Mouse (Mus musculus) midbrain, embryonic 13.5 days (tissue): ENCODE results near the gene Gm9945. TPM values are rescaled to one million over a fixed set of nuclear protein-coding genes. Genes with fewer than 3 reads are reported as not detected.

ENCODE experiments used
- ATAC-seq: fragments of 200-750 bp; cut with Nextera tagmentation; 2 replicates; pipeline ENCODE4 v1.8.0; 2017; ENCODE audit warnings: mild to moderate bottlenecking, moderate TSS enrichment, moderate library complexity
- H3K27ac ChIP-seq: fragments of 300-500 bp; sonication (generic); 2 replicates; pipeline ENCODE4 v1.5.1; 2015; ENCODE audit warnings: inconsistent platforms, mild to moderate bottlenecking, moderate library complexity
- H3K27me3 ChIP-seq: fragments of 300-500 bp; sonication (generic); 2 replicates; pipeline ENCODE4 v1.6.1; 2015; ENCODE audit warnings: mild to moderate bottlenecking, inconsistent platforms
- H3K36me3 ChIP-seq: fragments of 300-500 bp; sonication (generic); 2 replicates; pipeline ENCODE4 v1.6.1; 2015; ENCODE audit warnings: mild to moderate bottlenecking, inconsistent platforms
- H3K4me1 ChIP-seq: fragments of 300-500 bp; sonication (generic); replicated peaks from 2 replicates; pipeline ENCODE4 v1.6.1; 2015; ENCODE audit warnings: inconsistent platforms
- H3K4me2 ChIP-seq: fragments of 300-500 bp; sonication (generic); replicated peaks from 2 replicates; pipeline ENCODE4 v1.6.1; 2015; ENCODE audit warnings: moderate library complexity, mild to moderate bottlenecking, inconsistent platforms
- H3K4me3 ChIP-seq: fragments of 300-500 bp; sonication (generic); replicated peaks from 2 replicates; pipeline ENCODE4 v1.5.1; 2015; ENCODE audit warnings: mild to moderate bottlenecking, inconsistent platforms
- H3K9ac ChIP-seq: fragments of 300-500 bp; sonication (generic); replicated peaks from 2 replicates; pipeline ENCODE4 v1.6.1; 2015; ENCODE audit warnings: mild to moderate bottlenecking, inconsistent platforms
- H3K9me3 ChIP-seq: fragments of 300-500 bp; sonication (generic); 2 replicates; pipeline ENCODE4 v1.6.1; 2016; ENCODE audit warnings: mild to moderate bottlenecking, inconsistent platforms
- WGBS: fragments of 180-500 bp; shearing (Covaris S2); methylation state at CpG from one replicate; pipeline ENCODE4 v1.1.7; 2015; 5-methylcytosine and 5-hydroxymethylcytosine counted together
- polyA plus RNA-seq: library from polyadenylated mRNA; unstranded; fragments of >200 nt; fragmentation: Nextera tagmentation; extraction: Ambion mirVana; gene quantifications from 2 replicates; pipeline ENCODE4 v1.2.1, GENCODE M21; 2015

Gene Gm9945
- polyA plus RNA-seq, 1 experiment from 2014 or later: not detected

DNA sequence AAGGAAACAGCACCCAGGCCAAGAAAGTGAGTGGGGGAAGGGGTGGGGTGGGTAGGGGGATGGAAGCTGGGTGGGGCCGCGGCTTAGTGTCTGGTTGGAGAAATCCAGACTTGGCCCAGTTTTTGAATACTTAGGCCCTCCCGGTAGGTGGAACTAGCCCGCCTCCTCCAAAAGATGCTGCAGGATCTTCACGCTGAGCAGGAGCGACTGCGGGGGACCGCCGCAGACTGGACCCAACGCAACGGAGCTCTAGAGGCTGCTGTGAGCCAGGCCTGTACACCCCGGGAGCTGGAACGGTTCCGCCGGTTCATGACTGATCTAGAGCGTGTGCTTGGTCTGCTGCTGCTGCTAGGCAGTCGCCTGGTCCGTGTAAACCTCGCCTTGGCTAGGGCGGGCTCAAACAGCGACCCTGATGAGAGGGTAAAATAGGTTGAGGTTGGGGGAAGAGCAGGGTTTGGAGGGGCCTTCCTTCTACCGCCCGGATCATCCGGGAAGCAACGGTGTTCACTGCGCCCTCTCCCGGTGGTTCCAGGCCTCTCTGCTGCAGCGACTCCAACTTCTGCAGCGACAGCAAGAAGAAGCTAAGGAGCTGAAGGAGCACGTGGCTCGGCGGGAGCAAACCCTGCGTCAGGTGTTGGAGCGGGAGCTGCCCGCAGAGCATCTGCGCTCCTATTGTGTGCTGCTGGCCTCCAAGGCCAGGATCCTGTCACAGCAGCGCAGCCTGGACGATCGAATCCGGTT is 13.6 kb upstream of the Gm9945 start:
- 5% methylated on average over 40 of the region's 40 CpGs for WGBS
- ATAC-seq: peak; percentile 49

DNA sequence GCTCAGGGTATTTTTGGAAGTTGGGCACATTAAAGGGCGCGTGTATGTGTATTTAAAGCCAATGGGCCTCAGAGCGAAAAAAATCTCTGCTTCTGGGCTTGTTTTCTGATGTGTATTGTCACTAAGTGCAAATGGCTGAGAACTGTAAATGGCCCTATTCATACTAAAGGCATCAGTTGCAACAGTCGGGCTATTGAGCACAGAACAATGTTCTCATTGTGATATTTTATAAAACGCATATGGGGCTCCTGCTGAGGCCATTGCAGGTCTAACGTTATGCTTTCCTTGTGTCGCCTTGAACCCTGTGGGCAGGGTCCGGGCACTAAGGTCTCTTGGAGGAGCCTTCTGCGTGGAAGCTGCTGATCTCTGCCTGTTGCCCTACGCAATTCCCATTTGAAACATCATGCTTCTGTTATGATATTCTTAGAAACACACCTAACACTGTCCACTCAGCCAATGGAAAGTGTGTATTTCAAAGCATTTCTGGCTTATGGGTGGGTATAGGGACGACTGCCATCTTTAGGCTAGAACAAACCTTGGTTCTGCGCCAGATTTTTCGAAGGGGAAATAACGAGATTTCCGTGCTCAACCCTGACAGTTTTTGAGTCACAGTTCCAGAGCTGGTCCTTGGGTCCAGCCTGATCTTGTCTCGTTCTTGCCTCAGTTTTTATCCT is 10.5 kb upstream of the Gm9945 start:
- Histone ChIP-seq H3K9me3 (no peaks in the 10 kb centered on the region), H3K9ac (no peak overlapping the region), H3K36me3 (no peaks in the 10 kb centered on the region), H3K4me1 (peaks cover 25% of the 10 kb centered on the region), H3K27ac (no peak overlapping the region), H3K27me3 (peaks cover 83% of the 10 kb centered on the region), H3K4me2 (peak overlapping the region; percentile 54), H3K4me3 (0 out of 2 replicates have a peak overlapping the region, but pooled peaks have one; percentile 22)
- 40% methylated on average over 16 of the region's 16 CpGs for WGBS
- ATAC-seq: no peak

More for the DNA sequence above, 13.6 kb upstream of the Gm9945 start:
- no peaks in the 10 kb centered on the region for H3K9me3 ChIP-seq
- H3K36me3 ChIP-seq: no peaks in the 10 kb centered on the region
- H3K9ac ChIP-seq: no peak overlapping the region; the same call in 1 of the 2 replicates
- H3K27me3 ChIP-seq: peaks cover 87% of the 10 kb centered on the region
- H3K4me2 ChIP-seq: peak overlapping the region; percentile 53
- H3K4me3 ChIP-seq: peak overlapping the region; percentile 22
- peaks cover 36% of the 10 kb centered on the region for H3K4me1 ChIP-seq
- H3K27ac ChIP-seq: no peak overlapping the region

DNA sequence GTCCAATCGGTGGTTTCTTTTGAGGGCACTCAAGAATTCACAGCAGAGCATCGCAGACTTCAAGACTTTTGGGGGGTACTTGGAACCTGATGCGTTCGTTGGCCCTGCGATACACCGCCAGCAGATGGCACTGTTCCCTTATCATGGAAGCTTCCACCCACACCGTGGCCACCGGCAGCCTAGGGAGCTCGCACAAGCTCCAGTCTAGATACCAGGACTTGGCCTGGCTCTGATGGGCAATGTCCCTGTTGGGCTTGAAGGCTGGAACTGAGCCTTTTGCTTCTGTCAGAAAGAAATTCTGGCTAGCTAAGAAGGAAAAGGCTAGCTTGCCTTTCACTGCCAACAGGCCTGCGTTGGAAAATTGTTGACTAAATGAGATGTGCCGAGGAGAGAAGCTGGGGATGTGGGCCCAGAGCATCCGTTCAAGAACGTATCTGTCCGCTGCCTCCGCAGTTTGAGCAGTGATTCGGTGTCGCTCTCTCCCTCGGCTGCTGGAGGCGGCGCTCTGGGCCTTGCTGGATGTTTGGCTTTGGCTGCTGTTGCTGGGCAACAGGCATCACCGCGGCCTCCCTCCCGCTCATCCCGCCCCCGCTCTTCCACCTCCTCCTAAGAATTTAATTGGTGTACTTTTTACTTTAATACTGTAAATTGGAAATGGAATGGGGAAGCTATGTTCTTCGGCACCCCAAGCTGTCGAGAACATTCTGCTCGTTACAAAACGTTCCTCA is 9.8 kb upstream of the Gm9945 start, which contains the start of gene Gm9837:
Gm9837 (minus strand) TSS at position 512 of the 728 bp plus-strand sequence.
- H3K27me3 ChIP-seq: peaks cover 82% of the 10 kb centered on the region

DNA sequence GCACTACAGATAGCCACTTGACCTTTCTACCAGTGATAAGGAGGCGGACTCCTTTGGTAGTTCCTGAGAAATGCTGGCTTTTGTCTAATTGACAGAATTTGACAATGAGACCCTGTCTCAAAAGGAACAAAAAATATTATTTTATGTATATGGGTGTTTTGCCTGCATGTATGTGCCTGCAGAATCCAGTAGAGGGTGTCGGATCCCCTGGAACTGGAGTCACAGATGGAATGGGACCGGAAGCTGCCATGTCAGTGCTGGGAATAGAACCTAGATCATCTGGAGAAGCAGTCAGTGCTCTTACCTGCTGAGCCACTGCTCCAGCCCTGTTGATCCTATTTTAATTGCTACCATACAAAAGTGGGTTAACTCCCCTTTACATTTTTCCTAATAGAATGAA is 7.3 kb upstream of the Gm9945 start:
- no peak for ATAC-seq
- H3K9me3 ChIP-seq: no peaks in the 10 kb centered on the region
- H3K9ac ChIP-seq: no peak overlapping the region
- no peak overlapping the region for H3K4me2 ChIP-seq
- no peaks in the 10 kb centered on the region for H3K36me3 ChIP-seq
- H3K4me1 ChIP-seq: peaks cover 36% of the 10 kb centered on the region
- 82% methylated on average over 3 of the region's 3 CpGs for WGBS
- H3K27ac ChIP-seq: no peak overlapping the region
- H3K27me3 ChIP-seq: peaks cover 71% of the 10 kb centered on the region
- H3K4me3 ChIP-seq: no peak overlapping the region

More for the DNA sequence above, 9.8 kb upstream of the Gm9945 start, which contains the start of gene Gm9837:
- H3K4me1 ChIP-seq: peaks cover 31% of the 10 kb centered on the region
- peak within 1 kb of the TSS; percentile 22 for H3K4me3 ChIP-seq
- peak within 1 kb of the TSS; percentile 54 for H3K4me2 ChIP-seq
- 2% methylated on average over 29 of the region's 29 CpGs for WGBS
- peak within 1 kb of the TSS; percentile 8; the same call in 1 of the 2 replicates for H3K9ac ChIP-seq
- H3K27ac ChIP-seq: peak within 1 kb of the TSS; percentile 30
- peak; percentile 88 for ATAC-seq
- no peaks in the 10 kb centered on the region for H3K9me3 ChIP-seq
- H3K36me3 ChIP-seq: no peaks in the 10 kb centered on the region

DNA sequence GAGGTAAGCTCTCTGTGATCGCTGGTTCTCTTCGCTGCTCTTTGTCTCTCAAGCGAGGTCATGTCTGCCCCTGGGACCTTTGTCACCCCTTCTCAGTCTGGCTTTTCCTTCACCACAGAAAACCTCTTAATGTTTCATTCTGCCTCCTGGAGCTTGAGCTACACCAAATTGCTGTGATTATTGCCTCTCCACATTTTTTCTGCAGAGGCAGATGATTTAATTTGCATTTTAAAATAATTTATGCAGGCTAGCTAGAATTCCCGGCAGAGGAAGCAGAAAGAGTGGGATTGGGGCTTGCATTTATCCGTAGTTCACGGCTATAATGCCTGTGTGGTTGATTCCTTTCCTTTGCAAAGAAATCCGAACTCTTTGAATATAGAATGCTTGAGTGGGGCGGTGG is 4.3 kb upstream of the Gm9945 start:
- H3K4me2 ChIP-seq: peak overlapping the region; percentile 48
- no peaks in the 10 kb centered on the region for H3K9me3 ChIP-seq
- H3K9ac ChIP-seq: peak overlapping the region; percentile 40; the same call in 1 of the 2 replicates
- H3K36me3 ChIP-seq: no peaks in the 10 kb centered on the region
- peak; percentile 48; the same call in 1 of the 2 replicates for ATAC-seq
- H3K27me3 ChIP-seq: peaks cover 81% of the 10 kb centered on the region
- peak overlapping the region; percentile 74 for H3K27ac ChIP-seq
- H3K4me3 ChIP-seq: peak overlapping the region; percentile 21
- WGBS: 7% methylated on average over 8 of the region's 8 CpGs
- H3K4me1 ChIP-seq: peaks cover 42% of the 10 kb centered on the region

DNA sequence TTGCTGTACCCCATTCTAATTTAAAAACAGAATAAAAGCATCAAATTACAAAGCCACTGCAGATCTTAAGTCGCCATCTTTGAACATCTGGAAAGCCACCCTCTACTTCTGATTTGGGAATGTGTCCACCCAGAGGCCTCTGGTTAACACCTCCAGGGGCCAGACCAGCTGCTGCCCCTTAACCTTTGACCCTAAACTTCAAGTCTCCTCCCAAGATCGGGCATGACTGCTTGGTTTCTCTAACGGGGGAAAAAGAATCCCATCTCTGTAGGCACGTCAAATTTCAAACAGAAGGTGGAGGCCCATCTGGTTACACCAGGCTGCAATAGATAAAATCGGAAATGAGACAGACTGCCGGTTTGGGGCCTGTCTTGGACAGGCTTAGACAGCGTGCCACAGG is 2.1 kb upstream of the Gm9945 start:
- ATAC-seq: no peak
- H3K4me2 ChIP-seq: 0 out of 2 replicates have a peak overlapping the region, but pooled peaks have one; percentile 69
- H3K9ac ChIP-seq: no peak overlapping the region
- peaks cover 39% of the 10 kb centered on the region for H3K4me1 ChIP-seq
- whole genome bisulfite sequencing: 49% methylated on average over 7 of the region's 7 CpGs
- no peaks in the 10 kb centered on the region for H3K36me3 ChIP-seq
- H3K27ac ChIP-seq: no peak overlapping the region
- no peak overlapping the region for H3K4me3 ChIP-seq
- peaks cover 83% of the 10 kb centered on the region for H3K27me3 ChIP-seq
- H3K9me3 ChIP-seq: no peaks in the 10 kb centered on the region

DNA sequence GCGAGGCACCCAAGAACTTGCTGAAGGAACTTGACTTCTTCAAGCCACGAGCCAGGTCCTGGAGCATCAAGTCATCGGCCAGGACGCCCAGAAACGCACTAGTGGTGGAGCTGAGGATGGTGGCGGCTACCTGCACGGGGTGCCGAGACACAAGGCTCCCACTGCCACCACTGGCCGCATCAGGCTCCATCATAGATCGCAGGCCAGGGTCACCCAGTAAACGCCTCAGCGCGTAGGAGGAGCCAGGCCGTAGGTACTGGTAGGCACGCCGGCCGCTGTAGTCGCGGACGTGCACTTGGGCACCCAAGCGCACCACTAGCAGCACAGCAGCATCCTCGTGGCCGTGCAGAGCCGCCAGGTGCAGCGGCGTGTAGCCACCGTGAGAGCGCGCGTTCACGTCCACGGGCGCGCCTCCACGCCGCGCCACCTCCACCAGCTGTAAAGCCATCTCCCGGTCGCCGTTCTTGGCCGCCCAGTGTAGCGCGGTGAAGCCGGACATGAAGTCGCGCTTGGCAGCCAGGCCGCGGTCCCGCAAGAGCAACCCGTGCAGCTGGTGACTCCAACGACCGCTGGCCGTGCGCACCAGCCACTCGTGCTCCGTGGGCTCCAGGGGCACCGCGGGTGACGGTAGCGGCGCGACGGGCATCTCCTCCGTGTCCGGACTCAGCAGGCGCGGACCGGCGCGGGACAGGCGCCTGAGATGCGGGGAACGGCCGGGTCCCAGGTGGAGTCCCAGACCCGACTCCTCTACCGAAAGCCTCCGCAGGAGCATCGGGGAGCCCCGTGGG is 1.4 kb upstream of the Gm9945 start:
- peaks cover 39% of the 10 kb centered on the region for H3K4me1 ChIP-seq
- H3K36me3 ChIP-seq: no peaks in the 10 kb centered on the region
- ATAC-seq: peak; percentile 43; the same call in 1 of the 2 replicates
- H3K4me2 ChIP-seq: peak overlapping the region; percentile 69
- peak overlapping the region; percentile 56; the same call in 1 of the 2 replicates for H3K9ac ChIP-seq
- 4% methylated on average over 79 of the region's 79 CpGs for WGBS
- H3K27ac ChIP-seq: no peak overlapping the region
- H3K4me3 ChIP-seq: peak overlapping the region; percentile 46
- H3K27me3 ChIP-seq: peaks cover 83% of the 10 kb centered on the region
- H3K9me3 ChIP-seq: no peaks in the 10 kb centered on the region

DNA sequence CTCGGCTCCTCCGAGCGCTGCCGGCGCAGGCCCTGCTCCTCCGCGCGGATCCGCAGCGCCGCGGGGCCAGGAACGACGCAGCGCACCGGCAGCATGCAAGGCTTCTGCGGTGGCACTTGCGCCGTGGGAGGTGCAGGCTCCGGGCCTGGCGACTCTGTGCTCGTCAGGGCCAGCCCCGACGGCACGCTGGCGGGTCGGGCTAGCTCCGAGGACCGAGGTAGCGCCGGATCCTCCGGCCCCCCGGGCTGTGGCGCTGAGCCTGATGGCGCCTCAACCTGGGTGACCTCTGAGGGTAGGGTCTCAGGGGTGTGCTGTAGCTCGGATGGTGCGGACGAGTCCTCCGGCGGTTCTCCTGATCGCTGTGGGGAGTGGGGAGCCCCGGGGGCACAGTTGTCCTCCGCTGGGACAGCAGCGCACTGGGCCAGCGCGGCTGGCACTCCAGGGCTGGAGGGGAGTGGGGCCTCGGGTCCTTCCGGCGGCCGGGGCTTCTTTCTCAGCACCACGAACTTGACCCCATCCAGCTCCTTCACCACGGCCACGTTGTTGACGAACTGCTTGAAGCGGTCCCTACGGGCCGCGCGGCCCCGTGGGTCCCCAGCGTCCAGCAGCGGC is 689 bp upstream of the Gm9945 start:
- Histone ChIP-seq H3K4me2 (peak overlapping the region; percentile 69), H3K9me3 (no peaks in the 10 kb centered on the region), H3K36me3 (no peaks in the 10 kb centered on the region), H3K4me1 (peaks cover 39% of the 10 kb centered on the region), H3K4me3 (peak overlapping the region; percentile 46), H3K27me3 (peaks cover 83% of the 10 kb centered on the region), H3K27ac (no peak overlapping the region), H3K9ac (peak overlapping the region; percentile 56; the same call in 1 of the 2 replicates)
- ATAC-seq: peak; percentile 35; the same call in 1 of the 2 replicates
- WGBS: 1% methylated on average over 57 of the region's 62 CpGs

DNA sequence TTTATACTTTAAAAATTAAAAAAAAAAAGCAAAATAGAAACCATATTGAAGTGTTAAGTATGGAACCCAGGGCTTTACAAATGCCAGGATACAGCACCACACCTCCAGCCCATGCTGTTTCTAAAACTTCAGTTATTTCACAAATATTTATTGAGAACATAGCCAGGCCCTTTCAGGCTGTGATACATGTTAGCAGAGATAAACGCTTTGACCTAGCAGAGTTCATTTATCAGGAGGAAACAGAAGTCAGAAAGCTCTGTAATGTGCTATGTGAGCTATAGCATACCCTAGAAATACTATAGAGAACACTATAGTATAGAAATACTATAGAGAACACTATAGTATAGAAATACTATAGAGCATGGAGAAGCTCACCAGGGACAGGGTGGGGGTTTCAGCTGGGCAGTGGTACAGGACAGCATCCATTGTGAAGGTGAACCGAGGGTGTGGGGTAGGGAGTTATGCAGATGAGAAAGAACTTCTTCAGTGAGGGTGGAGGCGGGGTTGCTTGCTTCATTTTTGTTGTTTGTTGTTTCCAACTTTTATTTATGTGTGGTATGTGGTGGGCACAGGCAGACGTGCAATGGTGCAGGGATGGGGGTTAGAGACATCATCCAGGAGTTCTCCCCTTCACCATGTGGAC is 1.2 kb downstream of the Gm9945 start:
- Histone ChIP-seq H3K9me3 (no peaks in the 10 kb centered on the region), H3K27ac (no peak overlapping the region), H3K4me2 (no peak overlapping the region), H3K9ac (no peak overlapping the region), H3K4me1 (peaks cover 22% of the 10 kb centered on the region), H3K4me3 (no peak overlapping the region), H3K27me3 (peaks cover 85% of the 10 kb centered on the region), H3K36me3 (no peaks in the 10 kb centered on the region)
- no peak for ATAC-seq
- WGBS: 86% methylated on average over 4 of the region's 4 CpGs

DNA sequence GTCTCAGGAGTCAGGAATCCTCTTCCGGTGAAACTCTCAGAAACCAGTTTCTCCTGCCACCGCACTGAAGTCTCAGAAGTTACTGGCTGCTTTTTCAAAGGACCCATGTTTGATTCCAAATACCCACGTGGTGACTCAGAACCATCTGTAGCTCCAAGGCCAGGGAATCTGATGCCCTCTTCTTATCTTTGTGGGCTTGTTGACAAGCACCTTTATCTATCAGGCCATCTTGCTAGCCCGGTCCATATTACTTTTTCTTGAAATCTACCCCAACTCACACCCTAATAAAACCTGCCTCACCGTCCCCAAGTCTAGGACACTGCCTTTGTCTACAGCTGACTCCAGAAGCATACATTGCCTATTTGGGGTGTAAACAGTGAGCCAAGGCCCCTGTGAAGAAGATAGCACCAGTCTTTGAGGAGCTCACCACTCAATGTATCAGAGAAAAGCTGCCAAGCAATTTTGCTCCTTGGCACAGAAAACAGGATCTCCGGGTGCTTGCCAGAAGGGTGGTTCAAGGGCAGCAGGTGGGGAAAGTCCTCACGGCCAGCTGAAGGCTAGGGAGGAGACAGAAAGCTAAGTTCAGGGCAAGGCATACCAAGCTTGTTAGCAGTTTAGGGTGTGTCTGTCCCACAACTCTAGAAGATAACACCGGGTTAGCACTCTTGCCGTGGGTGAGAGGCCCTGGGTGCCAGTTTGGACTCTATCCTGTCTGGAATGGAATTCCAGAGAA is 3.4 kb downstream of the Gm9945 start:
- no peak overlapping the region for H3K4me3 ChIP-seq
- H3K4me2 ChIP-seq: no peak overlapping the region
- no peak for ATAC-seq
- no peak overlapping the region for H3K27ac ChIP-seq
- 86% methylated on average over 9 of the region's 9 CpGs for WGBS
- no peaks in the 10 kb centered on the region for H3K36me3 ChIP-seq
- H3K9me3 ChIP-seq: no peaks in the 10 kb centered on the region
- peaks cover 29% of the 10 kb centered on the region for H3K4me1 ChIP-seq
- H3K27me3 ChIP-seq: peaks cover 90% of the 10 kb centered on the region
- no peak overlapping the region for H3K9ac ChIP-seq
